Mouse (Mus musculus) liver, postnatal 0 days (tissue): ENCODE measurements at regions not wholly inside any gene's neighbourhood (a gene's known extent, or its start where the extent isn't known, plus 50 kb on each side); places are given as distances from the start of the nearest gene placed in this dataset.

ENCODE experiments used
- CTCF ChIP-seq: sonication (generic); IDR thresholded peaks from 2 replicates; pipeline ENCODE4 v1.5.1; 2016; ENCODE audit warnings: antibody characterized with exemption, low read depth
- EP300 ChIP-seq: IDR thresholded peaks from 2 replicates; pipeline ENCODE4 v1.6.1; 2016; ENCODE audit warnings: antibody characterized with exemption, low read depth, mild to moderate bottlenecking

DNA sequence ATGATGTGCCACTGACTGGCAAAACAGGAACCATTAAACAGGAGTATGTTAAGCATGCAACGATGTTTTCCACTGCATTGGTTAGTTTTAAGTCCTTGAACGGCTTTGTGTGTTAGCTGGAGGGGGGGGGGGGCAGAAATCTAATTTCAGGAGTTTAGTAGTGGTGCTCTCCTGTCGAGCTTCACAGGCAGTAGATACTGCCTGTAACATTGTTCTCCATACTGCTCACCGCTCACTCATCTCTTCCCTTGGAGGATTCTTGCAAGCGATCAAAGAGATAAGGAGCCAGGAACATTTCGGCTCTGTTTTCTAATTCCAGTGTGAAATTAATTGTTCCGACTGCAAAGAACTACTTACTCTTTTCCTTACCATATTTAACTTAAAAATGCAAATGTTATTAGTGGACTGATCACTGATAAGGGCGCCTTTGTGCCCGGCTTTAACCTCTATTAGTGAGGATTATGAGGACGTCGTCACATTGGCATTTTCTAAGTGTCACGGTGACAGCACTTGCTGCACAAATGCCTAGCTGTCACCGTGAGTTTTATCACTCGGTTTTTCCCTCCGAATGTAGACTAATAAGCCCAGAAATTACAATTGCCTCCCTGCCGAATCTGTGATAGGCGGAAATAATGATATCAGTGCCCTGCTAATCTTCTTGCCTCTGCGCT, 110.5 kb upstream of the Kiz start:
- TF ChIP-seq CTCF (no peak), EP300 (no peak)
